Mouse (Mus musculus): ENCODE measurements around the gene Baz1b.

Gene Baz1b

DNA sequence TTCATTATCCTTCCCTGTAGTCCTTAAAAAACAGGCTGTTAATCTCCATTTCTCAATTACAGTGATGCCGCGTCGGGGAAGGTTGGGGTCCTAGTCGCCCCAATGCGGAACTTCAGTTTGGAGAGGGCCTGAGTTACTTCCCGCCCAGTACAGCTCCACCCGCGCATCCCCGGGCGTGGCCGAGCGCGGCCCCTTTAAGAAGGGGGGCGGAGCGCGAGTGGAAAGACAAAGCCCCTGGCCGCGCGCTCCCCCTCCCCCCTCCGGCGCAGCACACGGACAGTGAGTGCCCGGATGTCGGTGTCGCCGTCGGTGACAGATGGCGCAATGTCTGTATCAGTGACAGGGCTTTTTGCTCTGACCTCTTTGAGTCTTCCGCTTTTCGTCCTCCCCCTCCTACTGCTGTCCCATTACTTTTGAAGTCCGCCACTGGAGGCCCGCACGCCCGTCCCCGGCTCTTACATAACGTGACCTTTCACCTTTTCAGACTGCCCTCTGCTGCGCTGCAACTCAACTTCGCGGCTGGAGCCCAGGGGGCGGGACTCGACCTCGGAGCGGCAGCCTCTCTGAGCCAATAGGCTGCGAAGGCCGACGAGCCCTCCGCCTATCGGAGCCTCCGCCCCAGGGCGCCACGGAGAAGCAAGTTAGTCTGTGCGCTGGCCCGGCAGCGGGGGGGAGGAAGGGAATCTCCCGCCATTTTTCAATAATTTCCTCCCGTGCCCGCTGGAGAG, at the start of gene Baz1b:
Gene Baz1b, plus strand, starts transcription at position 644 of the 728 bp plus-strand sequence.
- peak; percentile 97 to 99 for DNase-seq (ENCODE audit: low read depth in 1 of 2, low spot score in 2 of 2)

DNA sequence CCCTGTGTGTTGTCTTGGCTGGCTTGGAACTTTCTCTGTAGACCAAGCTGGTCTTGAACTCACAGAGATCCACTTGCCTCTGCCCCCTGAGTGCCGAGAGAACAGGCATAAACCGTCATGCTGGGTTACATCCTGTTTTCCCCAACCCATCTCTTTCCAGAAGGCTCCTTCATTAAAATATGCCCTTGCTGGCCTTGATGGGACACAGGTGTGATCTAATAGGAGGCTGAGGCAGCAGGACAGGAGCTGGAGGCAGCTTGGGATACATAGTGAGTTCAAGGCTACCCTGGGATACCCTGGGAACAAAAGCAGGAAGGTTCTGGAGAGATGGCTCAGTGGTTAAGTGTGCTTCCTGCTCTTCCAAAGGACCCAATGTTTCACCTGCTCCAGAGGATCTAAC, 47.2 kb upstream of the Baz1b start:
- no peak for DNase-seq (ENCODE audit: low read depth in 1 of 2, low spot score in 2 of 2)

DNA sequence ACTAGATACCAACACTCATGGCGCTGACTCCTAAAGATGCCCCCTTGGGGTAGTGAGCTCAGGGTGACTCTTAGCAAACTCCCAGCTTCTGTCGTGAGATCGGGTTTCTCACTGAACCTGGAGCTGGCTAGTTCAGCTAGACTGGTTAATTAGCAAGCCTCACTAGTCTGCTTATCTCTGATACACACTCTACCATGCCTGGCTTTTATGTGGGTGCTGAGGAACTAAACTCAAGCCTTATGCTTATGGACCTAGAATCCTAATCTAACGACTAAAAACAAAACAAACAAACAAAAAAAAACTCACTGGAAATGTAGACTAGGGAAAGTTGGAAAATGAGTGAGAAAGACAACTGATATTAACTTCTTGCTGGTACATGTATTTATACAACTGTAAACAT, 42.6 kb upstream of the Baz1b start:
- no peak for DNase-seq (ENCODE audit: low read depth in 1 of 2, low spot score in 2 of 2)

DNA sequence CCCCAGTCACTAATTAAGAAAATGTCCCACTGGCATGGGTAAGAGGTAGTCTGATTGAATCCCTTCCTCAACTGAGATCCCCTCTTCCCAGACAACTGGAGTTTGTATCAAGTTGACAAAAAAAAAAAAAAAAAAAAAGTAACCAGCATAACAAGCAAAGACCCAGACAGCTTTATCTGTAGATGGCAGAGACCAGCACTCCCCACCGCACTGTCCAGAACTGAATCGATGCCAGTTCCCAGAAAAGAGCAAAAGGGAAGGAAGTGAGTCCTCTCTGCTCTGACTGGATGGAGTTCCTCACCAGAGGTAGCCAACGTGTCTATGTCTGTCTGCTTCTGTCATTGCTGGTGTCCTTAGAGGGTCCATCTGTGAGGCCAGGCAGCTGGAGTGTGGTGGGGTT, 41.5 kb upstream of the Baz1b start:
- no peak for DNase-seq (ENCODE audit: low read depth in 1 of 2, low spot score in 2 of 2)

DNA sequence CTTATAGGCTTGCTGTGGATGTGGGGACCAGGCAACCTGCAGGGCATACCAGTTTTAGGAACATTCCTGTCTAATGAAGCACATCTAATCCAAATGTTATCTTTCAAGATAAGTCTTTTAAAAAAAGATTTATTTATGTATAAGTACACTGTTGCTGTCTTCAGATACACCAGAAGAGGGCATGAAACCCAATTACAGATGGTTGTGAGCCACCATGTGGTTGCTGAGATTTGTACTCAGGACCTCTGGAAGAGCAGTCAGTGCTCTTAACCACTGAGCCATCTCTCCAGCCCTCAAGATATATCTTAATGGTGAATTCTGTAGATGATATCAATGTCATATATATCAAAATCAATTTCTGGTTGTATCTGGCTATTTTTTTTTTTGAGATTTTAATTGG, 41.1 kb upstream of the Baz1b start:
- no peak for DNase-seq (ENCODE audit: low read depth in 1 of 2, low spot score in 2 of 2)

DNA sequence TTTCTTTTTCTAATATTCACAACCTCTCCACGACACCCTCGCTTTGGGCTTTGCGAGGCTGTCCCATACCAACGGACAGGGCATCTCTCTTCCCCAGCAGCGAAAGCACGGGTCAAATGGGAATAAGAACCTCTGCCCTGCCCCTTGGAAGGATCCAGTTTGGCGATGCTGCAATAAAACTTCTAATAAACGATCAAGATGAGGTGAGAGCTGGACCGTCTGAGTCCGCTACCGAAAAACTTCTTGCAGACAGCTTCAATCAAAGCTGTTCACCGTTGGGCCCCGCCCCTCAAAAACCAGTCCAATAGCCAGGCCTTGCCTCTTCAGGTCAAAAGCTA, 38.4 kb upstream of the Baz1b start:
- no peak for DNase-seq (ENCODE audit: low read depth in 1 of 2, low spot score in 2 of 2)

DNA sequence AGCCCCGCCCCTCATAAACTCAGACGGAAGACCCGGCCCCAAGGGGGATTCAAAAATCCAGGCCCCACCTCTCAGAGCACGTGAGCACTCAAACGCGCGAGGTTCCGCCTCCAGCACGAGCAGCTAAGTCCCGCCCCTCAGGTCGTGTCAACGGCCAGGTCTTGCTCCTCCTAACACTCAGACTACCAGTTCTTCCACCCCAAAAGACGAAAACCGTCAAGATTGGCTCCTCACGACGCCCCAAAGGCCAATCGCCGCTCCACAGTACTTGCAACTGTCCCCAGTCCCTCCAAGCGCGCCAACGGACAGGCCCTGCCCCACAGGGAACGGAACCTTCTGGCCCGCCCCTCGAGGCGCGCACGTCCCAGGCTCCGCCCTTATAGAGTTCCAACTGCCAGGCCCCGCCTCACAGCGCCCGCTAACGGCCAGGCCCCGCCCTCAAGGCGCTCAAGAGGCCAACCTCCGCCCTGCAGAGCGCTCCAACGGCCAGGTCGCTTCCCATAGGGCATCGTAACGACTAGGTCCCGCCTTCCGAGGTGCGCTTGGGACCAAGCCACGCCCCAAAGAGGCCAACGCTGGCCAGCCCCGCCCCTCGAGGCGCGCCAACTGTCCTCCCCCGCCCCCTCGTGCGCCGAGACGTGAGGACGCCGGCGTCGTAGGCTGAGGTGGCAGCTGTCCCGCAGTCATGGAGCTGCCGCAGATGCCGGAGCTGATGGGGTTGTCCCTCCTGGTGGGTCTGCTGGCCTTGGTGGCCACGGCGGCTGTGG, 37.8 kb upstream of the Baz1b start, which contains the start of gene Tbl2:
Gene Tbl2, plus strand, starts transcription at position 605 of the 767 bp plus-strand sequence.
- DNase-seq (ENCODE audit: low read depth in 1 of 2, low spot score in 2 of 2): peak; percentile 99

DNA sequence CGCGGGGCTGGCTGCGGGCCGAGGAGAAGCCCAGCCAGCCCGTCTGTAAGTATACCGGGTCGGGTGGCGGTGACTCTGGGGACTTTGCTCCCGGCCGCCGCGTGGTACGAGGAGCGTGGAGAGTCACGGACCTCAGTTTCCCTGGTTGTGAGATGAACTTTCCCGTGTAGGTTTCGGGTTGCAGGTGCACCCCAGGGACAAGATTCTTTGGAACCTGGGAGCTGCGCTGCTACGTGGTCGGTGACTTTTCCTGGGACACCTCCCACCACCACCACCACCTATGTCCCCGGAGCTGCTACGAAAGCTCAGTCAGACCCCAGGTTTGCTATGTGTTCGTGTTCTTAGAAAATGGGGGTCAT, 37.3 kb upstream of the Baz1b start:
- no peak for DNase-seq (ENCODE audit: low read depth in 1 of 2, low spot score in 2 of 2)

DNA sequence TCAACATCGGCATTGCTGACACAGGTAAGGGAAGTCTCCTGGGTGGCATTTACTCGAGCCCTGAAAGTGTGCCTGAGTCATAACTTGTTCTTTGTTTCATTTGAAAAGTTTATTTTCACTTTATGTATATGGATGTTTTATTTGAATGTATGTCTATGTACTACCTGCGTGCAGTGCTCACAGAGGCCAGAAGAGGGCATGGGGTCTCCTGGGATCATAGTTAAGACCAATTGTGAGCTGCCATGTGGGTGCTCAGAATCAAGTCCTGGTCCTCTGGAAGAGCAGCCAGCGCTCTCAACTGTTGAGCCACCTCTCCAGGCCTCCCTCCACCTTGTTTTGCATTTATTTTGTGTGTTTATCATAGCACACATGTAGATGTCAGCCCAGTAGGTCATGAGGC, 30.6 kb upstream of the Baz1b start:
- no peak for DNase-seq (ENCODE audit: low read depth in 1 of 2, low spot score in 2 of 2)

DNA sequence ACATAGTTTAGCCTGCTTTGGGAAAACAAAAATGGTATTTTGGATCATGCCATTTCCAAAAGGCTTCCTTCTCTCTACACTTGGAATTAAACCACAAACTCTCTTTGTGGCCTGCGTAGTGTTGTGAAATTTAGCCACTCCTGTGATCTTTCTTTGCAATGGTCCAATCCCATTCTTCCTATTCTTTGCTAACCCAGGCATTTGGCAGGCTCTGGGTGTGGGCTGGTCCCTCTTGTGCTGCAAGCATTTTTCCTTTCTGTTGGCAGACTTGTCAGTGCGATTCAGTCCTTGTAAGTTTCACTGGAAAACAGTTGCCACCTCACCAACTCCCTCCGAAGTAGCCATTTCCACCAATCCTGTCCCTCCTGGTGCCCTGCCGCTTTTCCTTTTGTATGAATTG, 25.8 kb upstream of the Baz1b start:
- no peak for DNase-seq (ENCODE audit: low read depth in 1 of 2, low spot score in 2 of 2)

DNA sequence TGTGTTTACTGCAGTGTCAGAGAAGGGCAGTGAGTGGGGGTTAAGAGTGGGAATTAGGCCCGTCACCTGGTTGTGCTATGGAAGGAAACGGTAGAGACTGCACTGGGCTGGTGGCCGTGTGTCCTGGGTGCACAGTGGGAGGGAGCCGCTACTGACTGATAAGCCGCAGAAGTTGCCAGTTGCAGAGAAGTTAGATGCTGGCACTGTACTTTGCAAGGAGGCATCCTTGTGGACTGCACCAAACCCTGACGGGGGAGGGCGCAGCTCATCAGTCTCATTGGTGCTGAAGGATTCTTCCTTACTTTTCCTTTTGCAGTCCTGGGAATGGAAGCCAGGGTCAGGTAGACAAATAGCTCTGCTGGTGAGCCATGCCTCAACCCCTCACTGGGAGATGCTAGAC, 25.4 kb upstream of the Baz1b start:
- no peak for DNase-seq (ENCODE audit: low read depth in 1 of 2, low spot score in 2 of 2)

DNA sequence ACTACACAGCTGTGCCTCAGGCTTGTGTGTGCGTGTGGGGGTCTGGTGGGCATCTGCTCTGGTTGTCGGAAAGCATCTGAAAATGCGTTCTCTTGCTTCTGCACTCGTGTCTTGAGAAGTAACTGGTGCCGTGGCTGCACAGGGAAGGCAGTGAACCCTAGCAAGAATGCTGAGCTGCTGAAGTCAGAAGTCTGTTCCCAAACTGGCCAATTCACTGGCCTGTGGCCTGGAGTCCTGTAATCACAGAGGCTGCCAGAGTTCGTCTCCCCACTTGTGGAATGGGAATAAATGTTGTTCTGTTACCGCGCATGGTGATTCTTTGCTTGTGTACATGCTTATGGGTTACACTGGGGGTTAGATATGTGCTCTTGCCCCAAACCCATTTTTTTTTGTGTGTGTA, 24.7 kb upstream of the Baz1b start:
- no peak for DNase-seq (ENCODE audit: low read depth in 1 of 2, low spot score in 2 of 2)

DNA sequence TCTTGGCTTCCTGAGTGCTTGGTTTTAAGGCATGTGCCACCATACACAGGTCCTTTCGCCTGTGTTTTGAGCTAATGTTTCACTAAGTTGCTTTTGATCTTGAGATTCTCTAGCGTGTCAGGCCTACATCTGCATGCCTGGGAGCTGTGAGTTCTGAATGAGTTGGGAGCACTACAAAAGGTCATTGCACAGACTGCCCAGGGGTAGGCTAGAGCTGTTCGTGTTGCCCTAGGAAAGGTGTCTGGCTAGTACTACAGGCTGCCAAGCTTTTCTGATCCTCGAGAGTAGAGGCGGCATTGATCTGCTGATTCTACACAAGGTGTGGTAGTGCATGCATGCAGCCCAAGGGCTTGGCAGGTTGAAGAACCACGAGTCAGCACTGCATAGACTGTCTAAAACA, 24.2 kb upstream of the Baz1b start:
- DNase-seq (ENCODE audit: low read depth in 1 of 2, low spot score in 2 of 2): no peak

DNA sequence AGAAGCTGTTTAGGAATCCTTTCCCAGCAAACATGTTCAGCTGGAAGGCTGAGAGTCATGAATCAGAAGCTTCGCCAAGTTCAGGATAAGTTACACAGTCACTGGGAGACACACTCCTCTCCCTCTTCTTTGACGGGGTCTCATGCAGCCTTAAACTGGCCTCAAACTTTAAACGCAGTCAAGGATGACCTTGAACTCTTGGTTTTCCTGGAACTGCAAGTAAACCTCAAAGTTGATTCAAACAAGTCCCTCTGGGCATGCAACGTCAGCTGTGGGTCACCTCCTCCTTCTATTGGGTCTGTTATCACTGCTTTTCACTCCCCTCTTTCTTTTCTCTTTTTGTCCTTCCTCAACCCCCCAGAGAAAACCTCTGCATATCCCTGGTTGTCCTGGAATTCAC, 20.2 kb upstream of the Baz1b start:
- no peak for DNase-seq (ENCODE audit: low read depth in 1 of 2, low spot score in 2 of 2)

DNA sequence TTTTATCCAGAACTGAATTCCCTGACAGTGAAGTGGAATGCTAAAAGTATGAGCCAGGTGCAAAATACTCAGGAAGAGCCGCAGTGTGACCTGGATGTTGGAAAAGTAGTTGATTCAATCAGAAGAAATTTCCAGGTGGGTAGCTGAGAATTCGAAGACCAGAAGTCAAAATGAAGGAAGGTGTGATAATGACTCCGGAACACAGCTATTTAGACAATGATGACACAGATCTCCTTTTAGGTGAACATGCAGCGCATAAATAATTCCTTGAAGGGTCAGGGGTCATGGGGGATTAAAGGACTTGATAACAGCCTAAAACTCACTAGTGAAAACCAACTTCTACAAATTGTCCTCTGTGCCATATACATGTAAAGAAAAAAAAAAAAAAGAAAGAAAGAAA, 19.6 kb upstream of the Baz1b start:
- no peak for DNase-seq (ENCODE audit: low read depth in 1 of 2, low spot score in 2 of 2)

DNA sequence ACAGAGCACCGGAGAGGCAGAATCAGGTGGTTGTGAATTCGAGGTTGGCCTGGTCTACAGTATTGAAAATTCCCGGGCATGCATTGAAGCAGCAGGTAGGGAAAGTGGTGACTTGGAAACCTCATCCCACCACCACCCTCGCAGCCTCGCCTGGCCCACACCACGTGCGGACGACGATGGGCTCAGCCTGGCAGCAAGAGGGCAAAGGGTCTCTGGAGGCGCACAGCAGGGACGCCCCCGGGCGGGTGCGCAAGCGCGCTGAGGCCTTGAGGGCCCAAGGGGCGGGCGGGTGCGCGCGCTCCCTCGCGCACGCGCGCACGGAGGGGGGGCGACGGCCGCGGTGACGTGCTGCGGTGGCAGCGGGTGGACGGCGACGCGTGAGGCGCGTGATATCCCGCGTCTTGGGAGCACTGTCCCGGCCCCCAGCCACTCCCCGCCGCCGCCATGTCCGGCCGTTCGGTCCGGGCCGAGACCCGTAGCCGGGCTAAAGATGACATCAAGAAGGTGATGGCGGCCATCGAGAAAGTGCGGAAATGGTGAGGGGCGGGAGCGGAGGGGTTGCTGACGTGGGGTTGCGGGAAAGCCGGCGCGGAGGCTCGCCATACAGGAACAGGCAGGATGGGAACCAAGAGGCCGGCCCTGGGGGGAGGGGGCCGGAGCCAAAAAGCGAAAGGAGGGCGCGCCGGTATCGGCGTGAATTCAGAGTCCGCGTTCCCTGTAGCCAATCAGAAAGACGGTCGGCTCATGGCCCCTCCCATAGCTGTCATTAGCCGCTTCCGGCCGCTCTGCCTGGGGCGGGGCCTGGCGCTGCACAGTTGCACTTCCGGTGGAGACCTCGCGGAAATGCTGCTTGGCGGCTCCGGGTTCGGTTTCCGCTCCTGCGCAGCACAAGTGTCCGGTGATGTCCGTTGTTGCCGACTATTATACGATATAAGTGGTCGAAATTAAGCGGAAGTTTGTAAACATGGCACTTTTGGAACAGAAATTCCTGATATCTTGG, 18.7 kb upstream of the Baz1b start, which contains the start of gene Bcl7b:
Gene Bcl7b, plus strand, starts transcription at position 221 of the 1,000 bp plus-strand sequence.
- DNase-seq (ENCODE audit: low read depth in 1 of 2, low spot score in 2 of 2): peak; percentile 96

DNA sequence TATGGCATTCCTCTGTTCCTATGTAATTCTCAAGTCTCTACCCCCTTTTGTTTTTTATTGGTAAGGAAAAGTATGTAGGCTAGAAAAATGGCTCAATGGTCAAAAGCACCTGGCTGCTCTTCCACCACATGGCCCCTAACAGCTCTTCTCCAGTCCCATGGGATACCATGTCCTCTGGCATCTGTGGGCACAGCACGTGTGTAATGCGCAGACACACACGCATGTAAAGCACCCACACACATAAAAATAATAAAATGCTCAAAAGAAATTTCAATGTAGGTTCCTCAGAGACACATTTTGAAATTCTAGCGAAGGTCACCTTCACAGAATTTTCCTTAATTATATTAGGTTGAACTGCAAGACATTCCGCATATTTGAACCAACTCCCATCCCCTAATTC, 17.6 kb upstream of the Baz1b start:
- DNase-seq (ENCODE audit: low read depth in 1 of 2, low spot score in 2 of 2): no peak

DNA sequence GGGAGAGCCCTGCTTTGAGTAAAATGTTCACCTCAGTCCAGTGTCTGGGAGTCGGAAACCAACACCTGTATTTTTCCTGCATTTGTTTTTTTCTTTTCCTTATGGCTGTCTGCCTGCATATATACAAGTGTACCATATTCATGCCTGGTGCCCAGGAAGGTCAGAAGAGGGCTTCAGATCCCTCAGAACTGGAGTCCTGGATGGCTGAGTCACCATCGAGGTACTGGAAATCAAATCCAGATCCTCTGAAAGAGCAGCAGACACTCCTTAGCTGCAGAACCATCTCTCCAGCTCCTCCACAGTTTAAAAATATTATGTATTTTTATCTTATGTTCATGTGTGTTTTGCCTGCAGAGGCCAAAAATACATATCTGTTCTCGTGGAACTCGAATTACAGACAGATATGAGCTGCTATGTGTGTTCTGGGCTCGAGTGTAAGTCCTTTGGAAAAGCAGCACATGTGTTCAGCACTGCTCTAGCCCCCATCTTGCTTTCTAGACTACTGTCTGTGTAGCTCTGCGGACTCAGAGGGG, 15.3 kb upstream of the Baz1b start:
- no peak for DNase-seq (ENCODE audit: low read depth in 1 of 2, low spot score in 2 of 2)

DNA sequence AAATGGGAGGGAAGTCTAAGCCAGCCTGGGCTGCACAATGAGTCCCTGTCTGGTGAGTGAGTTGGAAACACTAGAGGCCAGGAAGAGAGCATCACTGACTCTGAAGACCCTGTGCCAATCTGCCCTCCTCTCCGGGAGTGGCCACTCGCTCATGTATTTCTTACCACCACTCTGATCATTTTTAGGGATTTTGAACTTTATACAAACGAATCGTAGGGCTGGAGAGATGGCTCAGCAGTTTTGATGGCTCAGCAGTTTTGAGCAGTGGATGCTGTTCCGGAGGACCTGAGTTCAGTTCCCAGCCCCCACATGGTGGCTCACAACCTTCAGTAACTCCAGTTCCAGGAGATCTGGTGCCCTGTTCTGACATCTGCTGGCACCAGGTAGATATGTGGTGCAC, 14.1 kb upstream of the Baz1b start:
- DNase-seq (ENCODE audit: low read depth in 1 of 2, low spot score in 2 of 2): no peak

DNA sequence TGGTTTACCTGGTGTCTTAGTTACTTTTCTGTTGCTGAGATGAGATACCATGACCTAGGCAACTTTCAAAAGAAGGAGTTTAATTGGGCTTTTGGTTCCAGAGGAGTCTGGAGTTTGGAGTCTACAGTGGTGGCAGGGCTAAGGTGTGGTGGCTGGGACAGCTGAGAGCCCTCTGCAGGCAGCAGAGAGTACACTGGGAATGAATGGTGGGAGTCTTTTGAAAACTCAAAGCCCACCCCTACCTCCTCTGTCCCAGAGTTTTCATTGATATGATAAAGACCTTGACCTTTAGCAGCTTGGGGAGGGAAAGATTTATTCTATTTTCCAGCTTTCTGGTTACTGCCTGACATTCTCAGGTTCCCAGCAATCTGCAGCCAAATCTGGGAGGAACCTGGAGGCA, 12.0 kb upstream of the Baz1b start:
- no peak for DNase-seq (ENCODE audit: low read depth in 1 of 2, low spot score in 2 of 2)

DNA sequence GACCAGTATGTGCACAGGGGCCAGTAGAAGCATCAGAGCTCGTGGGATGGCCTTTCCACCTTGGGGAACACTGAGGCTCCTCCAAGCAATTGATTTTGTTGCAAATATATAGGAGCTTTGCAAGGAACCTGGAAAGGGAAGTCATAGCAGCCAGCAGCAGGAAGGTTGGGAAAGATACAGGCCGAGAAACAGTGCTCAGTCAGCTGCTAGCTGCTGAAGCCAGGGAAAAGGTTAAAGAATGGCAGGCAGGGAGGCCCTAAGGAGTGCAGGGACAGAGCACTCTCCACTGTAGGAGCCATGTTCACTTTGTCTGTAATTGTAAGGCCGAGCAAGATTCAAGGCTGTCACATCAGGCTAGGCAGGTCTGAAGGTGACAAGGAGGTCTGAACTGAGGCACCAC, 8.5 kb upstream of the Baz1b start:
- no peak for DNase-seq (ENCODE audit: low read depth in 1 of 2, low spot score in 2 of 2)

Measured in monocyte, adult 2 months (primary cell).